Mouse (Mus musculus): Measurements from ENCODE around the gene Mthfr.
A peak's percentile ranks its signal among the peaks of the same experiment; 100 is the strongest.

The Mthfr gene

DNA sequence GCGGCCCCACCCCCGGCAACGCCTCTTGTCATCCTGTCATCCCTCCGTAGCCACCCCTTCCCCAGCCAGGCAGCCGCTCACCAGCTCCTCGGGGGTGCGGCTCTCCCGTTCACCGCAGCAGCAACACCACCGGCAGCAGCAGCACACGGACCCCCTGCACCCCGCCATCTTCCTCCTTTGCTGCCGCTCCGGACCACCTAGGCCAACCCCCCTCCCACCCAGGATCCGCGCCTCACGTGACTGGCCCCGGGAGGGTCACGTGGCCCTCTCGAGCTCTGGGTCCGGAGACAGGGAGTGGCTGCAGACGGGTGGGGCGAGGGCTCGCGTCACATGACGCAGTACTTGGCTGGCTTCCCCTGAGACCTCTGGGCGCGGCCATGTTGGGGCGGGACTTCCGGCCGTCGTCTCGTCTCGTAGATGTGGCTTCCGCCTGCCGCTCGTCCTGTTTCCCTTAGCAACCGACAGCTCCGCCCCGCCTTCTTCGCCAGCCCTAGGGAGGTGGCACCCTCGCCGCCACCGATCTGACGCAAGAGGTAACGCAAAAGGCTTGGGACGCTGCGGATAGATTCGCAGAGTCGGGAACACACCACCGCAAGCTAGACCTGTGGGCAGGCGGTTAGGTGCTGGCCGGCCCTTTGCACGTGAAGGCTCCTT lies at the start of gene Mthfr, which contains the start of gene Clcn6:
Gene Mthfr, plus strand, starts transcription at position 478 of the 654 bp plus-strand sequence.
Gene Clcn6, minus strand, starts transcription at position 222 of the 654 bp plus-strand sequence.
- peak; percentile 99 to 100 for DNase-seq (ENCODE audit: low spot score in 2 of 2)

DNA sequence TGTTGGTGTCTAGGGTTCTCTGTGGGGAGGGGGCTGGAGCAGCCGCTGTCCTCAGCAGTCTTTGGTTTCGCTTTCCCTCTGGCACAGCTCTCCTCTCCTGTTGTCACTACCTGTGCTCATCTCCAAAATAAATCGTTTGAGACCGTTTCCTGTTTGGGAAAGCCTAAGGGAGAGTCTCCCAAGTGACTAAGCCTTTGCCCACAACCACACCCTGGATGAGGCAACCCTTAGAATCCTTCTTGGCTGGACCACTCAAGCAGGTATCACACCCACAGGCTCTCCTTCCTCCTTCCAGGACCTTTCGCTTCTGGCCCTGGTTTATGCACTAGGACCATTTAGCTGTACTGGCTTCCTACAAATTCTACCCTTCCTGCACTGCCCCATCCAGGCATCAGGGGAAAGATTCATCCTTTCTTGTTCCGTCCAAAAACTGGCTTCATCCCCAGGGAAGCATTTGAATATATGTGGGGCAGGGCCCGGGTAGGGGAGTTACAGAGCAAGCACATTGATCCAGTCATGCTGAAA lies 45.2 kb upstream of the Mthfr start:
- no peak for DNase-seq (ENCODE audit: low spot score in 2 of 2)

DNA sequence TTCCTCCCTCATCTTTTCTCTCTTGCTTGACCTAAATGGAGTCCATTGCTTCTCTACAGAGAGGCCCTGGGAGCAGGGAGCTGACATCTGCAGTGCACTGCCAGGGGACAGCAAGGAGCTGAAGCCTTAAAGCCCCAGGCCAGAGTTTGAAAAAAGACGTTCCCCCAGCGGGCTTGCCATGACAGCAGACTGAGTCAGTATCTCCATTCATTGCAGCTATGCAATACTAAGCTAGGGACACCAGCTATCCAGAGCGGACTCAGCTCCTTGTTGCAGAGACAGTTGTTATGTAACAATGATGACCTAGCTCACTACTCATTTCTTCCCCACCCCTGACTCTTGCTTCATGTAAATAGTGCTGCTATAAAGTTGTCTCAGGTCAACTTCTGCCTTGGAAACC lies 43.6 kb upstream of the Mthfr start:
- no peak for DNase-seq (ENCODE audit: low spot score in 2 of 2)

DNA sequence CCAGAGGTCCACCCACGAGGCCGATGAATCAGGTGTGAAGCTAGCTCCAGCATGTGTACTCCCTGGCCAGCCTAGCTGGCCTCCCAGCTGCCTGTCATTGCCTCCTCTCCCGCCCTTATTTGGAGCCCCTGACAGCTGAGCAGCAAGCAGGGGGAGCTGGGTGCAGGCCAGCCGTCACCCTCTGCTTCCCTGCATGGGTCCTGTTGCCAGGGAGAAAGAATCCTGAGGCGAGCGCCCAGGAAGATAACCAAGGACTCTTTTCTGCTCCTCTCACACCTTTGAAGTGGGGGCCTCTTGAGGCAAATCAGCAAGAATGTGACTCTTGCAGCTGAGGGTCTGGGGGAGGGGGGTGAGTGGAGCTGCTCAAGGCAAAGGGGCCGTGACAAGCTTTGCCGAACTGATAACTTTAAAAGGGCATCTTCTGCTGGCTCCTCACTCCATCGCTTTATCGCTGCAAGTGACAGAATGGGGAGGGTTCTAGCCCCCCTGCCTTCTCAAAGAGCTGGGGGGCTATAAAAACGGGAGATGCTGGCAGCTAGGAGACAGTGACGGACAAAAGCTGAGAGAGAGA lies 38.6 kb upstream of the Mthfr start, which contains the start of gene Nppa:
Gene Nppa, plus strand, starts transcription at position 521 of the 571 bp plus-strand sequence.
- no peak for DNase-seq (ENCODE audit: low spot score in 2 of 2)

DNA sequence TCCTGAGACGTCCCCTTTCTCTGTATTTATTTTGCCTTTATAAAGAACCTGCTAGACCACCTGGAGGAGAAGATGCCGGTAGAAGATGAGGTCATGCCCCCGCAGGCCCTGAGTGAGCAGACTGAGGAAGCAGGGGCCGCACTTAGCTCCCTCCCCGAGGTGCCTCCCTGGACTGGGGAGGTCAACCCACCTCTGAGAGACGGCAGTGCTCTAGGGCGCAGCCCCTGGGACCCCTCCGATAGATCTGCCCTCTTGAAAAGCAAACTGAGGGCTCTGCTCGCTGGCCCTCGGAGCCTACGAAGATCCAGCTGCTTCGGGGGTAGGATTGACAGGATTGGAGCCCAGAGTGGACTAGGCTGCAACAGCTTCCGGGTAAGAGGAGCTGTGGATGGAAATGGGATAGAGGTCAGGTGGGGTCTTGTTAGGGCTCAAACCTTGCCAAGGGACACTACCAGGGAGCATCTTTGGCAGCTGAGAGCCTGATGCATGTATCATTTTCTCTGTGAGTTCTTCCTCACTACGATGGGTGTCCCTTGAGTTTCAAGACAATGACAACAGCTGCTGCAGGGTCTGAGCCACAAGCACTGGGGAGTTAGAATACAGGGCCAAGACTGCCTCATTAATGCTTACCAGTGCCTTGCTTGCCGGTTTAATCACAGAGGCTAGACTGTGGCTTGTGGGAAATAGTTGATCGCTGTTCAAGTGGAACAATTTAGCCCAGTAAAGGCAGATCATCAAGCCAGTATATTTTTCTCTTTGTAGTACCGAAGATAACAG lies 37.7 kb upstream of the Mthfr start:
- no peak for DNase-seq (ENCODE audit: low spot score in 2 of 2)

DNA sequence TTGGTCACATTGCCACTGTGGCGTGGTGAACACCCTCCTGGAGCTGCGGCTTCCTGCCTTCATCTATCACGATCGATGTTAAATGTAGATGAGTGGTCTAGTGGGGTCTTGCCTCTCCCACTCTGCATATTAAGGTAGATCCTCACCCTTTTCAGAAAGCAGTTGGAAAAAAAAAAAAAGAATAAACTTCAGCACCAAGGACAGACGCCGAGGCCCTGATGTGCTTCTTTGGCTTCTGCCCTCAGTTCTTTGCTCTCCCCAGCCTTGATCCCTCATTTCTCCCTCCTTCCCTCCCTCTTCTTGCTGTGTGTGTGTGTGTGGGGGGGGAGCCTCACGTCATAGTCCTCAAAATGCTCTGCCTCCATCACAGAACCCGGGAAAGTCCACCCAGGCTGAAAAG lies 37.0 kb upstream of the Mthfr start:
- no peak for DNase-seq (ENCODE audit: low spot score in 2 of 2)

DNA sequence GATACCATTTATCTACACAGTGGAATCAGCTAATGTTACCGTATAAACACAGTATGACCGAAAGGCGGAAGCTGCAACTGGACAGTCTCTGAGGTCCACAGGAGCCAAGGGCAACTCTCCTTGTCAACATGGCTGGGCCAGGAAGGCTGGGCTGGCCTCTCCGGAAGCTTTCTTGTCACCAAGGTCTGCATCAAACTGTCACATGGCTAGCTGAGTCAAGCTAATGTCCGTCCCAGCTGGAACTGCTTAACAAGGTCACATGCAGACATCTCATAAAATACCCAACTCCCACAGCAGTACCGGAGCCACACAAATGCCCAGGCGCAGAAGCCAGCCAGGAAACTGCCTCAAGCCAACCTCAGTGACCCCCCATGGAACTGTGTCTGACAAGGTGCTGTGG lies 34.5 kb upstream of the Mthfr start:
- DNase-seq (ENCODE audit: low spot score in 2 of 2), result no peak

DNA sequence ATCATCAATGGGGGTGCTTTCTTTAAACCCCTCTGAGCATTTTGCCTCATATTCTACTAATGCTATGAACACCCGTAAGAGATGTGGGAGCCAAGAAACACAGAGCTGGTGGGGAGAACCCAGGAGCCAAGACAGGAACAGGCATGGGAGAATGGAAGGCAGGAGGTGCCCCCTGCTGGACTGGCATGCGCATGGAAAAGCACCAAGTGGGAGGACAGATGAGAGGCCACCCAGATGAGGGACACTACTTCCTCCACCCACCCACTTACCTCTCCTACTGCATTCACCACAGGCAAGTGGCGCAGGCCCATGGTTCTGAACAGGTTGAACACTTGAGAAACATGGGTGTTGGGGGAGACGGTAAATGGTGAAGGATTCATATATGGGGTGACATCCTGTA lies 30.5 kb upstream of the Mthfr start:
- DNase-seq (ENCODE audit: low spot score in 2 of 2), result peak; percentile 48 to 59

DNA sequence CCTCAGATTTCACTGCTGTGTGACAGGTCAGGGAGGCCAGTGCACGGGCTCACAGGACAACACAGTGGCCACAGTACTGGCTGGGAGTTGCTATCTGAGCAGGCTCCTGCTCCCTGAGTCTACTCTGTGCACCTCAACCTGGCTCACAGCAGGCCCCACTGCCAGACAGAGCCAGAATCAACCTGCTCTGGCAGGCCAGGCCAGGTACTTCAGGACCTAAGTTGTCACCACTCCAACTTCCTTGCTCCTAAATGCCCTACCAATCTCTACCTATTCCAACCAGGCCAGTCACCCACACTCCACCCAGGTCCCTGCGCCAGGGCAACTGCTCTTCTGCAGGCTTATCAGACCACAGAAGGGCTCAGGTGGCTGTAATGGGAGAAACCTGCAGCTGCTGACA lies 29.2 kb upstream of the Mthfr start:
- no peak for DNase-seq (ENCODE audit: low spot score in 2 of 2)

DNA sequence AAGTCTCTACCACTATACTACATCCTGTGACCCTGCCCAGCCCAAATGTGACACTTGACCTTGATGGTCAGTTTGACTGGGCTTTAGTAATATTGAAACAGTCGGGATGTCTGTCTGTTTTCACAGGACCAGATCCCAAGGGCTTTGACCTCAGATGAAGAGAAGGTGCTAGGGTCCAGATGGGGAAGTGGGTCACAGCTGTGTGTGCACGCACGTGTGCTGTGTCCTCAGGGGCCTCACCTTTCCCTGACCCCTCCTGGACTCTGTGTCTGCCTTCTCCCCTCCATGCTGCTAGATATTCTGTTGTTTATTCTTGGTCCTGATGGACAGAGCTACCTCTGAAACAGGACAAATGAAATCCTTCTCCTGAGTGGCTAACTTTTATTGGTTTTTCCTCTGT lies 27.5 kb upstream of the Mthfr start:
- DNase-seq (ENCODE audit: low spot score in 2 of 2), result no peak

DNA sequence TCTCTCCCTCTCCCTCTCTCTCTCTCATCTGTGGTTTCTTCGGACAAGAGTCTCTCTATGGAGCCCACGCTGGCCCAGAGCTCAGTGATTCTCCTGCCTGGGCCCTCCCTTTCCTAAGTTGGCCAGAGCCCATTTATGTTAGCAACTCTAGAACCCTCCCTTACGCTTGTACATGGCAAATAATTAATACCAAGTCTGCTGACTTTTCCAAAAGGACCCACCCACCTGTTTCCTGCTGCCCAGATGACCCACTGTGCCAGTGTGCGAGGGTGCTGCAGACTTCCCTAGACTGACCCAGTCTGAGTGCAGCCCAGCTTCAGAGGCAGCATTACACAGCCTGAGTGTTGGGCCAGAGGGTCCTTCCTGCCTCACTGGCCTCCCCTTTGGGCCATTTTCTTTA lies 26.7 kb upstream of the Mthfr start:
- no peak for DNase-seq (ENCODE audit: low spot score in 2 of 2)

DNA sequence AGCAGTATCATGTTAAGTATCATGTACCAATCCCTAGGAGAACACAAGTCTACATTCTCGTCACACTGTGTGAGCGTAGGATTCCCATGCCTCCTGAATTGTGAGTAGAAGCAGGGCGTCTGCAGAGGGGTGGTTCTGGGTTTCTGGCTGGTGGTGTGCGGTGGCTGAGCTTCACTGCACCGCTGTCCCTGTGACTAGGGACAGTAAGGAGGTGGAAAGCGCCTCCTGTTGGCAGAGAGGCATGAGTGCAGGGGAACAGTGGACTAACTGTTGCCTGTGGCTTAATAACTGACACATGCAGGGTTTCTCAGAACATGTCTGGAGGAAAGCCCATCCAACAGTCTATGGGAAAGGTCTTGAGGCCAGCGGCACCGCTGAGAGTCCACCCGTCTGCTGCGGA lies 23.5 kb upstream of the Mthfr start:
- DNase-seq (ENCODE audit: low spot score in 2 of 2), result no peak

DNA sequence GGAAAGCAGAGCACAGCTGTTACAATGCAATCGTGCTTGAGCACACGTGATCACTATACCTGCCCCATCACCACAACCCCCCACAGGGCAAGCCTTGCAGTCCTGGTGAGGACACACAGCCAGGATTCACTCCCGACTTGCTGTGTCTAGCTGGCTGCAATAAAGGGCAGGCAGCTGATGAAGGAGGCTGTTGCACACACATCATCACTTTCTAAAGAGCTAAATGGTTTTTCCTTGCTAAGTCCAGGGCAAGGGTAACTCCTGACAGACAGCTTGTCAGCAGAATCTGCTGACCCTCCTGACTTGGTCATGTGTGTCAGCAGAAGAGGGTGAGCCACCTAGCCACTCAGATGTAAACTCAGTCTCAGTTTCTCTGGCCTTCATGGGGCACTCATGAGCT lies 21.9 kb upstream of the Mthfr start:
- no peak for DNase-seq (ENCODE audit: low spot score in 2 of 2)

DNA sequence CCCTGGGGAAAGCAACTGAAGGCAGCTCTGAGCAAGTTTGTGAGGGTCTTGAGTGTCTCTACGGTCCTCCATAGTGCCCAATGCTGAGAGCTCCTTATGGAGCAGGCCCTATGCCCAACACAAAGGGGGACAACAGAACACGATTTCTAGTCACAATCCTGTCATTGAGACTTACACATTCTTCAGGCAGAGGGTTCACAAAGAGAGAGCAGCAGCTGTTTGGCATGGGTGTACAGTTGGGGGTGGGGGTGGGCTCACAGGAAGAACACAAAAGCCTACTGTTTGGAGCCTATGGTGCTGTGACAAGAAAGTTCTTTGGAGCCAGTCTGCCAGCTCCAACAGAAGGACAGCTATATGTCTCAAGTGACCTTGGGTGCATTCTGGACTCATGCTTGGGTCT lies 20.5 kb upstream of the Mthfr start:
- no peak for DNase-seq (ENCODE audit: low spot score in 2 of 2)

DNA sequence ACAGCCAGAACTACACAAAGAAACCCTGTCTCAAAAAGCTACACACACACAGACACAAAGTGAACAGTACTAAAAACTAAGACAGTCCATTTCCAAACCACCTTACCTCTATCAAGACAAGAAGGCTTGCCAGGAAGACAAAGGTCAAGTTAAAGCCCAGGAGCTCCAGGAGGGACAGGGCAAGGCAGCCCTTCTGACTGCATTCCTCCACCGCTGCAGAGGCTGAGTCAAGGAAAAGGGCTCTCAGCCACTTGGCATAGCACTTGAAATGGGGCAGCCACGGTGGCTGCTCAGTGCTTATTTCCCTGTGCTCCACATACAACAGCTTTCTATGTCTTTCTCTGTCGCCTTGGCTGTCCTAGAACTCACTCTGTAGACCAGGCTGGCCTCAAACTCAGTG lies 14.9 kb upstream of the Mthfr start:
- DNase-seq (ENCODE audit: low spot score in 2 of 2), result no peak

DNA sequence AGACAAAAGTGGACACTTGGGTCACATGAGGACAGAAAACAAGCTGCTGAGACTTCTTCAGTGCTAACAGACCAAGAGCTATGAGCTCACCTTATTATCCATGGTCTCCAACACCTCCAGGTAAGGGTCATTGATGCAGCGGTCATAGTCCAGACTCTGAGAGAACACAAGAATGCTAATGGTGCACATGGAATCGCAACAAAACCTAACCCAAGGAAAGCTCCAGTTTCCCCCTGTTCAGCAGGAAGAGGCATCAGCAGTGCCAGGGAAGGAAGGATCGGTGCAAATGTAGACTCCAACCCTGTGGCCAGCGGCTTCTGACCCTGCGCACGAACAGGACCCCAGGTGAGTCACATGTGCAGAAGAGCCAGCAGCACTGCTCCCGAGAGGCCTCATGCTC lies 9.6 kb upstream of the Mthfr start:
- no peak for DNase-seq (ENCODE audit: low spot score in 2 of 2)

DNA sequence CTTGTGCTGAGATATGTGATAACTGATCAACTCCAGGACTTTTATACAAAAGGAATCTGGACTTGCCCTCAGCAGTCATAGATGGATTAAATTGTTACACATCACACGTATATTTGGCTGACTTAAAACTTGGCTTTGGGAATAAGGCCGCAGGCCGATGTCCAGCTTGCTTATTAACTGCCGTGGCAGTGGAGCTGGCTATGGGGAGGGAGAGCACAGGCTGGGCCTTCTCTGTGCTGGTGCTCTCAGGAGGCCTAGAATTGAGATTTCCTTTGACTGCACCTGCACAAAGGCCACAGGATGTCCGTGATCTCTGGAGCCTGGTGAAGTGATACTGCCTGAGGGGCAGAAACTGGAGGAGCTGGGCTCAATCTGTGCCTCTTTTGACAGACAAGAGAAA lies 8.4 kb upstream of the Mthfr start:
- DNase-seq (ENCODE audit: low spot score in 2 of 2), result no peak

DNA sequence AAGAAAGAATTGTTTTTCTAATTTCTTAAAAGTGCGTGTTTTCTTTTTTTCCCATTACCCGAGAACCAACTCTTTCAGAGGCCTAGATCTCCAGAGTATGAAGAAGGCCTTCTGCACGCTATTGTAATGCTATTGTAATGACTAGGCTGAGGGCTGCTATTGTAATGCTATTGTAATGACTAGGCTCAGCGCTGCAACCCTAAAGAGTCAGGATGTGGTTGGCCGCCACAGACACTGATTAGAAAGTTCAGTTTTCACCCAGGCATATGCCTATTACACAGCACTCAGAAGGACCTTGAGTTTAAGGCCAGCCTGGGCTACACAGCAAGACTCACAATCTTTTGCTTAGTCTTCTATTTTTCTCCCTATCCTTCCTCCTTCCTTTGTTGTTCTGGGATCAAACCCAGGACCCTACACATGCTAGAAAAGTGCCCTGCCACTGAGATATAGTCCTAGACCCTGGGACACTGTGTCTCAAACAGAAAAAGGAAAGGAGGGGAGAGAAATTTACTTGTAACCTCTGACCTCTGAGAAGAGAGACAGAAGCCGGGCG lies 4.9 kb upstream of the Mthfr start:
- DNase-seq (ENCODE audit: low spot score in 2 of 2), result no peak

DNA sequence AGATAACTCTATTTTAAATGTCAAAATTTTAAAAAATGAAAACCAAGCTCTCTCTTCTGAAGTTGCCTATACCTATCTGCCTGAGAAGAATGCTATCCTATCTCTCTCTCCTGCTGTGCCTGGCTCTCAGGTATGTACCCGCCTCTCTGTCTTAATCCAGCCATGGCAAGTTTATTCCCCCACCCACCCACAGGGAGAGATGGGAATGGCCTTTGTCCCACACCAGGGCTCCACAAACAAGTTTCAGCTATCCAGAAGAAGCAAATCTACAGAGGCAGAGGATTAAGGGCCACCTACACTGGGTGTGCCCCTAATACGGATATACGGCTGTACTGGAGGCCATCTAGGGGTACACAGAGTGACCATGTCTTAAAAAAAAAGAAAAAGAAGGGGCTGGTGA lies 3.4 kb upstream of the Mthfr start:
- DNase-seq (ENCODE audit: low spot score in 2 of 2), result no peak

DNA sequence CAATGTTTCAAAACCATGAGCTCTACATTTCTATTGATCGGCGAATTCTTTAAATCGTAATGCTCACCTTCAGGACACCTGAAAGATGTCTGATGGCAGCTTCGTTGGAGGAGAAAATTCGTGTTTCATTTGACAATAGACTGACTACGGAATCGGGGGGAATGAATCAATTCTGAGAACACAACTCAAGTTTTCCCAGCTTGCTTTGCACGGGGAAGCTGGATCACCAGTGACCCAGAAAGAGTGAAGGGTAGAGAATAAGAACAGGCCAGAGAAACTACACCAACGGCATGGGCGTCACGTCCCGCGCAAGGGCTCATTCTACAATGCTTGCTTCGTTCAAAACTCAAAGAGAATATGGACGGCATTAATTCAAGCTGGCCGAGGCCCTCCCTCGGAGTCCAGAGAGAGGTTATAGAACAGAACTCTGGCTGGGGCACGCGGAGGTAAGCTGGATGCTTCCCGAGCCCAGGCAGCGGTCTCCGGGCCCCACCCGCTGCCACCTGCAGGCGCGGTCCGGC lies 738 bp upstream of the Mthfr start:
- no peak for DNase-seq (ENCODE audit: low spot score in 2 of 2)

DNA sequence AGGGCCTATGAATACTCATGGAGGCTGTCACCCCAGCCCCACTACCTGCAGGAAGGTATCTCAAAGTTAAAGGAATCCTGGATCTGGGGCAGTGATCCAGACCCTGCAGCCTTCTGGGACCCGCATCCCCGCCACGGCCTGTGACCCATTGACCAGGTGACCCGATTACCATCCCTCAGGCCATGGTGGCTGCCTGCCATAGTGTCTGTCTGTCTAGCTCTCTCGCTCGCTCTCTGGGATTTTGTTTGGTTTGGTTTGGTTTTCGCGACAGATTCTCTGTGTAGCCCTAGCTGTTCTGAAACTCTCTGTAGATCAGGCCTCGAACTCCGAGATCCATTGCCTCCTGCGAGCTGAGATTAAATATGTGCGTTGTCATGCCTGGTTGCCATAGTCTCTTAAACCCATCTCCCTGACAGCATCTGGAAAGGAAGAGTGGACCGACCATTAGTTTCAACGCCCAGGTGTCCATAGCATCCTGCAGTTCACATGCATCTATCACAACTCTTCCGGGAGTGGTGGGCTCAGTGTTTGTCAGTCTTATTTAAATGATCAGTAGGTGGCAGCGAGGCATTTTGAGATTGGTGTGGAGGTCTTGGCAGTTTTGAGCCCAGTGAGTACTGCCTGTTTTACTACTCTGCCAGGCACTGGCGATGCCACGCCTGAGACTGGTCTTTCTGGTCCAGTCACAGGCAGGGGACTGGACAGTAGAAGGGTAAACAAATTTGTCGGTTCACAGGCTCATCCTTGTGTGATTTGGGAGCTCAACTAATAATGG lies 564 bp downstream of the Mthfr start:
- DNase-seq (ENCODE audit: low spot score in 2 of 2), result no peak

Measured in right cerebral cortex, postnatal 36 days (tissue).